ENCODE assay signal across 16 mouse cellular contexts in the genomic region with DNA sequence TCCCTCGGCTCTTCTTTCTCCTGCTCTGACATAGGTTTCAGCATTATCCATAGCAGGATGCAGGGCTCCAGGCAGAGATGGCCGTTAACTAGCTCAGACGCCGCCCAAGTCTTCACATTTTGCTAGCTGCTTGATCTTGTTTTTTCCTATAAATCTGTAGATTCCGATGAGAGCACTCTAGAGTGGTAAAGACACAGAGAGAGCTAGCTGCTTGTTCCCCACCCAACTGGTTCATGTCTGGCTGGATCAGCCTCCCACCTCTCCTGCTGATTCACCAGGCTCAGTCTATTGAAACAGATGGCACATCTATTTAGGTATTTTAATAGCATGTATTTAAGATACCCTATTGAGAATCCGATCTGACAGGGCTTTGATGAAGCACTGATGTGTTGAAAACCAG. TPM values are rescaled to one million over a fixed set of nuclear protein-coding genes. Genes with fewer than 3 reads are reported as not detected.
DNase-seq lines count a peak whose midpoint lies in the region; TF ChIP-seq lines count a peak whose summit lies in the region.
"Had no signal": no experiment of that assay in that cellular context is flagged by ENCODE, and none has a peak within 500 bp of the region (broad histone marks: within the 10 kb centered on the region; RNA-seq: fewer than 3 reads in every experiment).

No protein-coding gene starts in this region.

- no peak for TF ChIP-seq CTCF in left cerebral cortex, adult 2 months (IDR thresholded peaks at IDR 0.05)
- TF ChIP-seq CTCF in thymus, adult 2 months (IDR thresholded peaks at IDR 0.05; ENCODE audit: borderline replicate concordance, control insufficient read depth, extremely low read depth, insufficient read depth, low read length, poor library complexity), result no peak

- no peak for TF ChIP-seq POLR2A in thymus, adult 2 months (IDR thresholded peaks at IDR 0.05; ENCODE audit: control insufficient read depth, extremely low read depth, insufficient read depth, low read length, poor library complexity)

- H3K4me3 ChIP-seq in left cerebral cortex, adult 2 months, result no peak overlapping the region
- no peak overlapping the region for H3K4me3 ChIP-seq in thymus, adult 2 months (ENCODE audit: control insufficient read depth, insufficient read depth, low read length)
- H3K4me3 ChIP-seq: forebrain, embryonic 15.5 days; kidney, embryonic 15.5 days; liver, embryonic 13.5 days; midbrain, embryonic 13.5 days had no signal

- peak; percentile 67 for DNase-seq in right cerebral cortex, adult 18-20 months
- no peak for DNase-seq in right cerebral cortex, postnatal 4 days
- DNase-seq in cerebellum, postnatal 36 days, result peak; percentile 18 to 44
- DNase-seq in left cerebral cortex, adult 2 months (ENCODE audit: extremely low spot score in 1 of 2, low spot score in 2 of 2), result peak in 1 of 2 experiments; percentile 33
- DNase-seq in embryo, embryonic 10.5 days (ENCODE audit: low spot score), result no peak
- no peak for DNase-seq in adipocyte (ENCODE audit: low spot score)
- DNase-seq in thymus, adult 2 months, result no peak
- DNase-seq: adrenal gland, postnatal 10 days; gastrocnemius, postnatal 25 days; liver, embryonic 13.5 days; lung, postnatal 10 days; thymus, postnatal 4 days had no signal

- H3K36me3 ChIP-seq in thymus, adult 2 months (ENCODE audit: control insufficient read depth, insufficient read depth, low read length), result no peaks in the 10 kb centered on the region
- H3K36me3 ChIP-seq: forebrain, embryonic 15.5 days; kidney, embryonic 15.5 days; liver, embryonic 13.5 days; midbrain, embryonic 13.5 days had no signal

- H3K4me1 ChIP-seq in thymus, adult 2 months (replicated peaks; ENCODE audit: control insufficient read depth, insufficient read depth, low read length), result no peaks in the 10 kb centered on the region
- H3K4me1 ChIP-seq: forebrain, embryonic 15.5 days; kidney, embryonic 15.5 days; liver, embryonic 13.5 days had no signal

- H3K27me3 ChIP-seq in thymus, adult 2 months (ENCODE audit: control insufficient read depth, insufficient read depth, low read length), result no peaks in the 10 kb centered on the region
- H3K27me3 ChIP-seq: CH12.LX; forebrain, embryonic 15.5 days; kidney, embryonic 15.5 days; liver, embryonic 13.5 days; midbrain, embryonic 13.5 days had no signal

- WGBS in thymus, adult 2 months, result 92% methylated on average over 6 of the region's 6 CpGs

- intact Hi-C loops in left cerebral cortex, adult 2 months (cut with DNase I), result no loop called here

- H3K27ac ChIP-seq in left cerebral cortex, adult 2 months, result peak overlapping the region; percentile 72
- H3K27ac ChIP-seq in thymus, adult 2 months (ENCODE audit: control insufficient read depth, insufficient read depth, low read length), result no peak overlapping the region
- H3K27ac ChIP-seq: forebrain, embryonic 15.5 days; kidney, embryonic 15.5 days; liver, embryonic 13.5 days; midbrain, embryonic 13.5 days had no signal

RNA-seq across cellular contexts. Expression of a gene that starts 44.6 kb away (rescaled TPM):
- 10 to 100 TPM; 13.7 to 15.4 TPM for total RNA-seq in left cerebral cortex, adult 2 months (2021)
- 6.7 and 7.4 TPM in 2 replicates for polyA plus RNA-seq in thymus, adult 2 months (2012; rRNA removed)

RNA-seq across cellular contexts. Expression of a gene that starts 44.7 kb away (rescaled TPM):
- total RNA-seq in left cerebral cortex, adult 2 months (2021), result 10 to 100 TPM in 1 of 2 experiments, 1 to 10 TPM in 1; 7.3 to 10.5 TPM
- 2.7 and 3.1 TPM in 2 replicates for polyA plus RNA-seq in thymus, adult 2 months (2012; rRNA removed)

Comparison
In these comparisons a context has a peak if more than half of its experiments do, and no peak if none do; other contexts are left out.
1. DNase-seq: peak in right cerebral cortex, adult 18-20 months (single experiment) and cerebellum, postnatal 36 days (2 of 2); none in right cerebral cortex, postnatal 4 days (single experiment), embryo, embryonic 10.5 days (single experiment), adipocyte (single experiment) and thymus, adult 2 months (single experiment).